Mouse (Mus musculus) retina, adult 2 months (tissue): ENCODE data around the gene 4933403O08Rik.

Source experiments
- DNase-seq: peaks from one replicate; pipeline ENCODE4 v3.0.0-alpha.2; 2012; ENCODE audit warnings: low read depth, low spot score

The 4933403O08Rik gene

DNA sequence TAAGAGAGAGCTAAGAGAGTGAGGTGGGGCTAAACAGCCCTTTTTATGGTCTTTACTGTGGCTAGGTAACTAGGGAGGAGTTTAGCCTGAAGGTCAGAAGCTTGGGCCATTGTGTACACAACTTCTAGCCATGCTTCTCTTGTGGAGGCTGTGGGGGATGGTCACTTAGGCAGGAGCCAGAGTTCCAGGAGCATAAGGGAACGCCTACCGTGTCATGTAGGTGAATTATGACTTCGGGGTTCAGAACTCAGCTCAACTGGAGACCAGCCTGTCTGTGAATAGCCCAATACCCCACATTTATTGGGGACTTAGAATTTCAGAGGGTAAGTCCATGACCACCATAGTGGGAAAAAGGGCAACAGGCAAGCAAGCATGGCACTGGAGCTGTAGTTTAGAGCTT, at the start of gene 4933403O08Rik:
TSS of gene 4933403O08Rik (plus strand) at position 301 of the 400 bp plus-strand sequence.
- DNase-seq = no peak

DNA sequence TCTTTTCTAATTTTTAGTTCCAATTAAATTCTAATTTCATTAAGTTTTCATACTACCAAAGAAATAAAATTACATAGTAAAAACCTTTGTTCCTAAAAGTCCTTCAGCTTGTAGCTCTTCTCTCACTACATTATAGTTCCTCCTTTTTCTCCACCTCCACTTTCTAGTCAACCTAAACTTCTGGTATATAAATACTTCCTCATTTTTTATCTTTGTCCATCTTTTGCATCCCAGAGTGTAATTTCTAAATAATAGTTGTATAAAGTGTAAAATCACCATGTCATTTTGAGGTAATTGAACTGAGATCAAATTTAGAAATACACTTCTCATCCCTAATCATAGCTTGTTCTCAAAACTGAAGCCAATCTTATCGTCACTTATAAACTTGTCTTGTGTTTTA, 4.1 kb downstream of the 4933403O08Rik start:
- no peak for DNase-seq

DNA sequence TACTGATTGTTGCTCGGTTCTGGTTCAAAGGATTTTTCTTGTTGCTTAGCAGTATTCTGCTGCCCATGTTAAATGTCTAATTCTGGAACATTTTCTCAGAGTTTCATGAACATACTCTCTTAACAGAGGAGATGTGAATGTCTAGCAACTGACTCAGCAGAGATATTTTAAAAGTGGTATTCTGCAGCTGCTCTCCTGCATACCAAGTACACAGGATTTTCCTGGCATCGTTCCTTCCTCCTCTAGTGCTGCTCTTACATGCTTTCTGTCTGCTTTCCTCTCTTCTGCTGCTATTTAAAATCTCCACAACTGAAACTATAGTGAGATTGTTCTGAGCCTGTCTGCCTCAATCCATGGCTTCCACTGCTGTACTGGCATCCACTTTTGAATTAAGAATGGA, 16.7 kb downstream of the 4933403O08Rik start:
- DNase-seq = no peak

DNA sequence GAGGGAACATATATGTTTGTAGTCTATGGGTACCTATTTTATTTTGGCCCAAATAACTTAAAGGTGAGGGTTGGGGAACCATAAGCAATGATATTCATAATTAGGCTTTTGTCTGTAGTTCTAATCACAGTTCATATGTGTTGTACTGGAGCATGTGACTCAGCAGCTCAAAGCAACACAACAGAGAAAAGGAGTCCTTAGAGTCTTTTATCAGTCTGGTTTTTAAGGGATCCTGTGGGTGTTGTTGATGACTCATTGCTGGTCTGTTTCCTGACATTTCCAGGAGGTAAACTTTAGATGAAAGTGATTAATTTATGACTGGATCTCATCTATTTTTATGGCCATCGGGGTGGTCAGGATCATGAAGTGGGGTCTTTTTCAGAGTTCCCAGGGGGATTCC, 34.7 kb downstream of the 4933403O08Rik start:
- no peak for DNase-seq
